Mouse (Mus musculus) lung, embryonic 16.5 days (tissue): Measurements from ENCODE around the gene Lrrtm3. TPM values are rescaled to one million over a fixed set of nuclear protein-coding genes. Genes with fewer than 3 reads are reported as not detected.

Experiments
- ATAC-seq: fragments of 200-750 bp; cut with Nextera tagmentation; 2 replicates; pipeline ENCODE4 v1.8.0; 2017; ENCODE audit warnings: low read depth, mild to moderate bottlenecking, moderate library complexity
- H3K27ac ChIP-seq: fragments of 300-500 bp; sonication (generic); 2 replicates; pipeline ENCODE4 v1.5.1; 2014; ENCODE audit warnings: mild to moderate bottlenecking, control low read depth, low read length
- H3K27me3 ChIP-seq: fragments of 300-500 bp; sonication (generic); 2 replicates; pipeline ENCODE4 v1.6.1; 2014; ENCODE audit warnings: low read depth, low read length, mixed read lengths; ENCODE audit not compliant: control insufficient read depth, insufficient read depth
- H3K36me3 ChIP-seq: fragments of 300-500 bp; sonication (generic); 2 replicates; pipeline ENCODE4 v1.6.1; 2014; ENCODE audit warnings: low read length; ENCODE audit not compliant: control insufficient read depth, insufficient read depth
- H3K4me1 ChIP-seq: fragments of 300-500 bp; sonication (generic); replicated peaks from 2 replicates; pipeline ENCODE4 v1.6.1; 2014; ENCODE audit warnings: low read length, mixed read lengths; ENCODE audit not compliant: control insufficient read depth, insufficient read depth
- H3K4me2 ChIP-seq: fragments of 300-500 bp; sonication (generic); 2 replicates; pipeline ENCODE4 v1.6.1; 2014; ENCODE audit warnings: low read depth, low read length, control low read depth
- H3K4me3 ChIP-seq: fragments of 300-500 bp; sonication (generic); 2 replicates; pipeline ENCODE4 v1.5.1; 2014; ENCODE audit warnings: mild to moderate bottlenecking, low read length, control low read depth
- H3K9ac ChIP-seq: fragments of 300-500 bp; sonication (generic); 2 replicates; pipeline ENCODE4 v1.6.1; 2014; ENCODE audit warnings: low read length, control low read depth
- H3K9me3 ChIP-seq: fragments of 300-500 bp; sonication (generic); 2 replicates; pipeline ENCODE4 v1.6.1; 2016; ENCODE audit warnings: low read length; ENCODE audit not compliant: control insufficient read depth
- WGBS: fragments of 180-500 bp; shearing (Covaris S2); extraction: QIAGEN DNeasy Blood & Tissue Kit; methylation state at CpG from one replicate; pipeline ENCODE4 v1.1.7; 2014; 5-methylcytosine and 5-hydroxymethylcytosine counted together
- polyA plus RNA-seq: library from polyadenylated mRNA; unstranded; fragments of >200 nt; fragmentation: Nextera tagmentation; extraction: Ambion mirVana; gene quantifications from 2 replicates; pipeline ENCODE4 v1.2.1, GENCODE M21; 2015

The Lrrtm3 gene
- polyA plus RNA-seq, 1 experiment from 2014 or later, result 2.6 TPM

DNA sequence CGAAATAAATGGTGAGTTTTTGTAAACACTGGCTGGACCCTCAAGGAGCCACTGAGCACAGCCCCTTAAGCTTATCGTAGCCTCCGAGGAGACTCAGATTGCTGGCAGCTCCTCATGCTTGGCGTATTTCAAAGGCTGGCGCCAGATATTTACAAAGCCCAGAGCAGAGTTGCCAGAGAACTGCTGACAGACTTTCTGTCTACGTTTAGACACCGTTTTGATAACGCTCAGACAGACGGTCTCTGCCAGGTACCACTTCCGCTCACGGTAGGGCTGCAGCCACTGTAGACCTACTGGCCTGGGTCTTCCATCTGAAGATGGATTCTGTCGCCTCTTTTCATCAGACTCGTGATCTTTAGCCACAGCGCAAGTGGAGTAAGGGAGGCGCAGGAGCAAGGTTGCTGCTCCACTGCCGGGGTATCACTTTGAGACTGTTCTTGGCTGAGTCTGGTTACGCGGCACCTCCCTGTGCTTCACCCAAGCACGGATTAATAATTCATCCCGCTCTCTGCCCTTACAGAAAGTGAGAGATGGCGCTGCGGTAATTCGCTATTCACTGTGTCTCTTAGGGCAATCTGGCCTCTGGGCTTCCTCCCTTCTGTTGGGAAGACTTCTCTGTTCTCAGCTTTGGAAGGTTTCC lies 203.5 kb downstream of the Lrrtm3 start:
- Histone ChIP-seq H3K36me3 (no peaks in the 10 kb centered on the region), H3K9me3 (no peaks in the 10 kb centered on the region), H3K4me3 (peak overlapping the region; percentile 26), H3K9ac (peak overlapping the region; percentile 4), H3K4me1 (no peaks in the 10 kb centered on the region), H3K27me3 (no peaks in the 10 kb centered on the region), H3K4me2 (peak overlapping the region; percentile 42), H3K27ac (0 out of 2 replicates have a peak overlapping the region, but pooled peaks have one; percentile 0)
- WGBS, result 42% methylated on average over 23 of the region's 23 CpGs
- ATAC-seq, result peak; percentile 74

DNA sequence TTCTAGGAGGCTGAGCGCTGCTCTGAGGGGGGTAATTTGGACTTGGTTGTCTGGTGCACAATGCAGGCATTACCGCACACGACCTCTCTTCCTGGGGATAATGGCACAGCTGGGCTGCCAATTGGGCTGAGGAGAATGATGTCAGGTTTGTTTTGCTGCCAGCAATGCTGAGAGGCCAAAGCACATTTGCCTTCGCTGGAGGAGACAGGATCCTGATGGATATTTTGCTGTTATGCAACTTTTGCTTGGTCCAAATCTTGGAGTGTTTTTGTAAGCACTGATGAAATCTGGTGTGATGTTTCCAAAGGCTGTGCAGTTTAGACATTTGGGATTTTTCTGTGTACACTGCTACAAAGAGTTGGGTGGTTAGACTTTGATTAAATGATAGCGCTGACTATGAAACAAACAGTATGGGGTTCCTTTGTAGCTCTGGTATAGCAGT lies 209.6 kb downstream of the Lrrtm3 start:
- Histone ChIP-seq H3K27me3 (no peaks in the 10 kb centered on the region), H3K36me3 (no peaks in the 10 kb centered on the region), H3K4me2 (no peak overlapping the region), H3K27ac (peak overlapping the region; percentile 80), H3K9me3 (no peaks in the 10 kb centered on the region), H3K4me3 (no peak overlapping the region), H3K4me1 (0 out of 2 replicates have a peak, but pooled peaks cover 3% of the 10 kb centered on the region), H3K9ac (no peak overlapping the region)
- ATAC-seq, result peak; percentile 94
- WGBS, result 65% methylated on average over 5 of the region's 5 CpGs

Other genes starting within 250 kb of the Lrrtm3 start
- 0.08 and 0.15 TPM in 2 replicates for gene Gm10118, start 162.8 kb downstream of the Lrrtm3 start, polyA plus RNA-seq